Mouse (Mus musculus) erythroblast, embryonic 14.5 days (primary cell): ENCODE measurements around the gene Apobec1. TPM values are rescaled to one million over a fixed set of nuclear protein-coding genes. Genes with fewer than 3 reads are reported as not detected.

ENCODE experiments used
- H3K27me3 ChIP-seq: 2 replicates; pipeline ENCODE4 v1.6.1; 2012; ENCODE audit warnings: inconsistent platforms; ENCODE audit not compliant: control insufficient read depth
- H3K36me3 ChIP-seq: 2 replicates; pipeline ENCODE4 v1.6.1; 2012; ENCODE audit warnings: mild to moderate bottlenecking, inconsistent platforms; ENCODE audit not compliant: control insufficient read depth
- H3K4me1 ChIP-seq: 2 replicates; pipeline ENCODE4 v1.6.1; 2012; ENCODE audit warnings: inconsistent platforms; ENCODE audit not compliant: control insufficient read depth
- H3K4me3 ChIP-seq: replicated peaks from 2 replicates; pipeline ENCODE3; 2012; ENCODE audit warnings: moderate library complexity, mild to moderate bottlenecking, inconsistent platforms
- H3K9me3 ChIP-seq: 2 replicates; pipeline ENCODE4 v1.6.1; 2012; ENCODE audit warnings: low read length, inconsistent platforms, mixed read lengths; ENCODE audit not compliant: control insufficient read depth
- GATA1 ChIP-seq: IDR thresholded peaks from 2 replicates; pipeline ENCODE4 v1.6.1; 2012; ENCODE audit warnings: low read length, inconsistent platforms, mixed read lengths
- TAL1 ChIP-seq: IDR thresholded peaks from 3 replicates; pipeline ENCODE4 v1.6.1; 2012; ENCODE audit warnings: low read length, inconsistent platforms, mixed read lengths
- polyA plus RNA-seq: library from polyadenylated mRNA; stranded (reverse); fragments of >175 nt; gene quantifications from 2 replicates; pipeline ENCODE4 v1.2.3, GENCODE M21; 2012

Gene Apobec1
- polyA plus RNA-seq, 1 experiment: not detected

GRCm38 (mm10) chr6:122570695-122571616, 31.3 kb downstream of the Apobec1 start:
- Histone ChIP-seq H3K27me3 (no peaks in the 10 kb centered on the region), H3K4me3 (no peak overlapping the region), H3K4me1 (no peaks in the 10 kb centered on the region), H3K36me3 (no peaks in the 10 kb centered on the region), H3K9me3 (no peaks in the 10 kb centered on the region)
- TF ChIP-seq GATA1 (no peak), TAL1 (no peak)

- Histone ChIP-seq H3K4me3 (no peak overlapping the region), H3K9me3 (no peaks in the 10 kb centered on the region)
- TF ChIP-seq TAL1: no peak
Observed at GRCm38 (mm10) chr6:122569762-122570161, 32.5 kb downstream of the Apobec1 start.

GRCm38 (mm10) chr6:122569113-122569512, 33.1 kb downstream of the Apobec1 start:
- Histone ChIP-seq H3K36me3 (no peaks in the 10 kb centered on the region), H3K4me1 (no peaks in the 10 kb centered on the region), H3K9me3 (no peaks in the 10 kb centered on the region), H3K4me3 (no peak overlapping the region), H3K27me3 (no peaks in the 10 kb centered on the region)
- no peak for TF ChIP-seq TAL1
- no peak for TF ChIP-seq GATA1

More at GRCm38 (mm10) chr6:122569762-122570161, 32.5 kb downstream of the Apobec1 start:
- Histone ChIP-seq H3K27me3 (no peaks in the 10 kb centered on the region), H3K4me1 (no peaks in the 10 kb centered on the region), H3K36me3 (no peaks in the 10 kb centered on the region)

- no peaks in the 10 kb centered on the region for H3K9me3 ChIP-seq
- H3K36me3 ChIP-seq: no peaks in the 10 kb centered on the region
- H3K27me3 ChIP-seq: peaks cover 5% of the 10 kb centered on the region; the same call in 1 of the 2 replicates
- H3K4me3 ChIP-seq: no peak overlapping the region
- peaks cover 4% of the 10 kb centered on the region for H3K4me1 ChIP-seq
- TF ChIP-seq GATA1: no peak
- no peak for TF ChIP-seq TAL1
Observed at GRCm38 (mm10) chr6:122565070-122565784, 37.0 kb downstream of the Apobec1 start.

- TF ChIP-seq TAL1 (no peak), GATA1 (no peak)
Observed at GRCm38 (mm10) chr6:122562463-122562862, 39.8 kb downstream of the Apobec1 start.

GRCm38 (mm10) chr6:122561005-122561404, 41.2 kb downstream of the Apobec1 start:
- TF ChIP-seq GATA1: no peak
- no peak for TF ChIP-seq TAL1
- Histone ChIP-seq H3K36me3 (no peaks in the 10 kb centered on the region), H3K4me3 (no peak overlapping the region), H3K4me1 (peaks cover 4% of the 10 kb centered on the region), H3K9me3 (no peaks in the 10 kb centered on the region), H3K27me3 (peaks cover 5% of the 10 kb centered on the region; the same call in 1 of the 2 replicates)

More at GRCm38 (mm10) chr6:122562463-122562862, 39.8 kb downstream of the Apobec1 start:
- peaks cover 5% of the 10 kb centered on the region; the same call in 1 of the 2 replicates for H3K27me3 ChIP-seq
- H3K36me3 ChIP-seq: no peaks in the 10 kb centered on the region
- H3K4me3 ChIP-seq: no peak overlapping the region
- no peaks in the 10 kb centered on the region for H3K9me3 ChIP-seq
- H3K4me1 ChIP-seq: peaks cover 4% of the 10 kb centered on the region

GRCm38 (mm10) chr6:122560427-122560826, 41.8 kb downstream of the Apobec1 start:
- TF ChIP-seq TAL1 (no peak), GATA1 (no peak)
- Histone ChIP-seq H3K27me3 (peaks cover 5% of the 10 kb centered on the region), H3K9me3 (no peaks in the 10 kb centered on the region), H3K36me3 (no peaks in the 10 kb centered on the region), H3K4me1 (peaks cover 4% of the 10 kb centered on the region), H3K4me3 (no peak overlapping the region)

- no peak for TF ChIP-seq GATA1
- TF ChIP-seq TAL1: no peak
- no peaks in the 10 kb centered on the region for H3K9me3 ChIP-seq
- H3K4me3 ChIP-seq: no peak overlapping the region
- H3K27me3 ChIP-seq: peaks cover 5% of the 10 kb centered on the region
- peaks cover 4% of the 10 kb centered on the region for H3K4me1 ChIP-seq
- H3K36me3 ChIP-seq: no peaks in the 10 kb centered on the region
Observed at GRCm38 (mm10) chr6:122556959-122557561, 45.2 kb downstream of the Apobec1 start.

- peaks cover 5% of the 10 kb centered on the region for H3K27me3 ChIP-seq
- no peak for TF ChIP-seq TAL1
- H3K36me3 ChIP-seq: no peaks in the 10 kb centered on the region
- no peaks in the 10 kb centered on the region for H3K4me1 ChIP-seq
- no peak overlapping the region for H3K4me3 ChIP-seq
- no peaks in the 10 kb centered on the region for H3K9me3 ChIP-seq
Observed at GRCm38 (mm10) chr6:122555266-122555665, 47.0 kb downstream of the Apobec1 start.
